Mouse (Mus musculus): ENCODE measurements around the gene Sspn. TPM values are rescaled to one million over a fixed set of nuclear protein-coding genes. Genes with fewer than 3 reads are reported as not detected.

Sspn gene
- total and polyA plus RNA-seq, 3 experiments, result not detected

DNA sequence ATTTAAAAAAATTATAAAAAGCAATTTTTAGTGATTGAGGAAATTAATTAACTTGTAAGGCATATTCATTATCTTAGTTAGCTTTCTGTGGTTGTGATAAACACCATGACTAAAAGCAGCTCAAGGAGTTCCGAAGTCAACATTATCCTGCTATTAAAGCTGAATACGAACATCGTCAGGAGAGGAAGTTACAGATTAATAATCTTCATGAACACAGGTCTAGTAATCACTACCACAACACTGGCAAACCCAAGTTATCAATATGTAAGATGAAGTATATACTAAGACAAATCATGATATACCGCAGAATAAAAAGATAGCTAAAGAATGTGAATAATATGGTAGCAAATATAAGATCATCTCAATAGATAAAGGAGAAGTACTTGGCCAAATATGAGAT, 50.9 kb downstream of the Sspn start:
- Histone ChIP-seq H3K4me3 (ENCODE audit: control insufficient read depth in 1 of 2, insufficient read depth in 1 of 2, low read depth in 2 of 2, low read length in 2 of 2) (no peak overlapping the region), H3K27me3 (ENCODE audit: control insufficient read depth in 1 of 2, insufficient read depth in 2 of 2, low read length in 2 of 2) (no peaks in the 10 kb centered on the region), H3K9me3 (replicated peaks; ENCODE audit: insufficient read depth, low read length) (no peaks in the 10 kb centered on the region), H3K36me3 (ENCODE audit: control insufficient read depth in 1 of 2, insufficient read depth in 2 of 2, low read length in 2 of 2) (peaks cover 0 to 18% of the 10 kb centered on the region in 2 experiments; a peak in 2 of 4 replicates), H3K4me1 (ENCODE audit: control insufficient read depth in 1 of 2, insufficient read depth in 2 of 2, low read length in 2 of 2) (peaks cover 11 to 22% of the 10 kb centered on the region in 2 experiments), H3K27ac (ENCODE audit: control insufficient read depth, low read depth, low read length) (no peak overlapping the region), H3K79me2 (ENCODE audit: control insufficient read depth, insufficient read depth, low read length, poor library complexity) (no peaks in the 10 kb centered on the region), H3K9ac (ENCODE audit: control insufficient read depth, low read depth, low read length, poor library complexity, severe bottlenecking) (no peak overlapping the region)
- DNase-seq (ENCODE audit: low read depth, low spot score), result peak; percentile 16
- peak; percentile 58; the same call in 1 of the 2 replicates for TF ChIP-seq RCOR1 (IDR thresholded peaks at IDR 0.05; ENCODE audit: low read depth, low read length)
- no peak for TF ChIP-seq MAFK (IDR thresholded peaks at IDR 0.05; ENCODE audit: borderline replicate concordance, low read depth, low read length)
- peak in 1 of 2 experiments; percentile 39; a peak in 2 of 4 replicates for TF ChIP-seq EP300 (IDR thresholded peaks at IDR 0.05; ENCODE audit: low read depth in 1 of 2, low read length in 2 of 2)
- peak; percentile 58; the same call in 1 of the 2 replicates for TF ChIP-seq GATA1 (IDR thresholded peaks at IDR 0.05; ENCODE audit: low read depth, low read length)
- no peak for TF ChIP-seq POLR2AphosphoS2 (IDR thresholded peaks at IDR 0.05; ENCODE audit: low read length)

DNA sequence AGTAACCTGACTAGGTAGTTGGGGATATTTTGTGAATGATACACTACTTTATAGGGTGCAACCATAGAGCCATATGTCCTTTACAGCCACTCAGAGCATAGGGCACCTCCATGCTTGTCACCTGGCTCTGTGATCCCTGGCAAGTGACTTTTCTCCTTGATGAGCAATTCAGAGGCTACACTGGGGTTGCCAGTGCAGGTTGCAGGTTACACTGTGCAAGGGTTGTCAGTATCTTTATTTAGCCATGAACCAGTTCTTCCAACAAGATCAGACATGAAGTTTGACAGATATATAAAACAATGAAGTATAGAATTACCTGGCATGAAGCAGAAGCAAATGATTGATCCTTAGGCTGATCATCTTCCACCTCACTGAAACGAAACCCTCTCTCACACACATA, 59.1 kb downstream of the Sspn start:
- Histone ChIP-seq H3K9me3 (replicated peaks; ENCODE audit: insufficient read depth, low read length) (no peaks in the 10 kb centered on the region), H3K9ac (ENCODE audit: control insufficient read depth, low read depth, low read length, poor library complexity, severe bottlenecking) (no peak overlapping the region), H3K79me2 (ENCODE audit: control insufficient read depth, insufficient read depth, low read length, poor library complexity) (no peaks in the 10 kb centered on the region), H3K36me3 (ENCODE audit: control insufficient read depth in 1 of 2, insufficient read depth in 2 of 2, low read length in 2 of 2) (peaks cover 0 to 26% of the 10 kb centered on the region in 2 experiments; a peak in 2 of 4 replicates), H3K27me3 (ENCODE audit: control insufficient read depth in 1 of 2, insufficient read depth in 2 of 2, low read length in 2 of 2) (no peaks in the 10 kb centered on the region), H3K27ac (ENCODE audit: control insufficient read depth, low read depth, low read length) (no peak overlapping the region), H3K4me3 (ENCODE audit: control insufficient read depth in 1 of 2, insufficient read depth in 1 of 2, low read depth in 2 of 2, low read length in 2 of 2) (no peak overlapping the region), H3K4me1 (ENCODE audit: control insufficient read depth in 1 of 2, insufficient read depth in 2 of 2, low read length in 2 of 2) (peaks cover 10 to 29% of the 10 kb centered on the region in 2 experiments)
- TF ChIP-seq CHD2 (IDR thresholded peaks at IDR 0.05; ENCODE audit: low read length) (no peak), RCOR1 (IDR thresholded peaks at IDR 0.05; ENCODE audit: low read depth, low read length) (no peak), TCF12 (IDR thresholded peaks at IDR 0.05; ENCODE audit: low read depth, low read length) (no peak), EP300 (IDR thresholded peaks at IDR 0.05; ENCODE audit: low read depth in 1 of 2, low read length in 2 of 2) (no peak), CHD1 (IDR thresholded peaks at IDR 0.05; ENCODE audit: low read depth, low read length) (no peak), USF1 (IDR thresholded peaks at IDR 0.05; ENCODE audit: low read depth, low read length) (no peak), KAT2A (conservative IDR thresholded peaks at IDR 0.05; ENCODE audit: low read depth, low read length) (no peak), POLR2A (IDR thresholded peaks at IDR 0.05; ENCODE audit: control insufficient read depth in 1 of 2, insufficient read depth in 1 of 2, low read depth in 1 of 2, low read length in 2 of 2, poor library complexity in 1 of 2) (no peak), SIN3A (IDR thresholded peaks at IDR 0.05; ENCODE audit: low read length) (no peak), HCFC1 (IDR thresholded peaks at IDR 0.05; ENCODE audit: low read depth, low read length) (no peak), SMC3 (IDR thresholded peaks at IDR 0.05; ENCODE audit: low read depth, low read length) (no peak), JUND (IDR thresholded peaks at IDR 0.05; ENCODE audit: low read depth, low read length) (no peak), USF2 (IDR thresholded peaks at IDR 0.05; ENCODE audit: borderline replicate concordance in 1 of 2, insufficient read depth in 1 of 2, low read depth in 1 of 2, low read length in 2 of 2) (no peak), TBP (IDR thresholded peaks at IDR 0.05; ENCODE audit: low read depth, low read length) (no peak), ELF1 (IDR thresholded peaks at IDR 0.05; ENCODE audit: low read depth, low read length) (no peak), MYC (IDR thresholded peaks at IDR 0.05; ENCODE audit: low read depth, low read length) (no peak), MXI1 (IDR thresholded peaks at IDR 0.05; ENCODE audit: low read depth, low read length) (no peak), NELFE (IDR thresholded peaks at IDR 0.05; ENCODE audit: low read depth, low read length) (no peak), UBTF (IDR thresholded peaks at IDR 0.05; ENCODE audit: borderline replicate concordance, insufficient read depth, low read depth, low read length) (no peak), ZC3H11A (IDR thresholded peaks at IDR 0.05; ENCODE audit: low read depth, low read length) (no peak)
- DNase-seq (ENCODE audit: low read depth, low spot score), result no peak

All from MEL (cell line).